In the genomic region with DNA sequence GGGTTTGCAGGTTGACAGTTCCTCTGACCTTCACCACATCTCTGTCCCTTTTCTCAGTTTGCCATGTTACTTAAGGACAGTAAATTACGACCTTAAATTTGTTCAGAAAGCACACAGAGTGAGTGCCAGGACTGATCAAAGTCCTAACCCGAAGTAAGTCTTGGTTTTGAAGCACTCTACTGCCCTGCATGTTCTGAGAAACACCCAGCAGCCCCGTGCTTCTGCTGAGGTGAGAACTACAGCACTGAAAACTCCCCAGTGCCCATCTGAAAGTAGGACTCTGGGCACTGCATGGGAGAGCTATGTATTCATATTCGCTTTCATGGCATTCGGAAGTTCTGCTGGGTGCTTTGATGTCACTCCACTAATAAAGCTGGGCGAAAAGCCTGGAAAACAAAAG, we compare ENCODE assay signal across 9 mouse cellular contexts. TPM values are rescaled to one million over a fixed set of nuclear protein-coding genes. Genes with fewer than 3 reads are reported as not detected.
DNase-seq lines count a peak whose midpoint lies in the region; ATAC-seq lines count a peak whose summit lies in the region.
"Had no signal": no experiment of that assay in that cellular context is flagged by ENCODE, and none has a peak within 500 bp of the region (broad histone marks: within the 10 kb centered on the region; RNA-seq: fewer than 3 reads in every experiment).

No protein-coding gene starts in this region.

- peak overlapping the region; percentile 4; the same call in 1 of the 2 replicates for H3K27ac ChIP-seq in heart, embryonic 15.5 days
- H3K27ac ChIP-seq in embryonic facial prominence, embryonic 12.5 days = no peak overlapping the region
- H3K27ac ChIP-seq in midbrain, embryonic 10.5 days (replicated peaks) = no peak overlapping the region

- H3K9me3 ChIP-seq in heart, embryonic 15.5 days (replicated peaks) = no peaks in the 10 kb centered on the region
- no peaks in the 10 kb centered on the region for H3K9me3 ChIP-seq in embryonic facial prominence, embryonic 12.5 days
- H3K9me3 ChIP-seq in midbrain, embryonic 10.5 days (replicated peaks) = no peaks in the 10 kb centered on the region
- H3K9me3 ChIP-seq: megakaryocyte, embryonic 14.5 days had no signal

- H3K4me3 ChIP-seq in heart, embryonic 15.5 days = no peak overlapping the region
- peak overlapping the region; percentile 14; the same call in 1 of the 2 replicates for H3K4me3 ChIP-seq in embryonic facial prominence, embryonic 12.5 days
- peak overlapping the region; percentile 98 for H3K4me3 ChIP-seq in midbrain, embryonic 10.5 days
- H3K4me3 ChIP-seq: megakaryocyte, embryonic 14.5 days had no signal

- 48% methylated on average over 6 of the region's 6 CpGs for WGBS in heart, embryonic 15.5 days
- WGBS in embryonic facial prominence, embryonic 12.5 days = 54% methylated on average over 6 of the region's 6 CpGs
- 54% methylated on average over 6 of the region's 6 CpGs for WGBS in midbrain, embryonic 10.5 days

- H3K9ac ChIP-seq in heart, embryonic 15.5 days = no peak overlapping the region
- H3K9ac ChIP-seq in embryonic facial prominence, embryonic 12.5 days = peak overlapping the region; percentile 5; the same call in 1 of the 2 replicates

- no peaks in the 10 kb centered on the region for H3K36me3 ChIP-seq in heart, embryonic 15.5 days
- no peaks in the 10 kb centered on the region for H3K36me3 ChIP-seq in embryonic facial prominence, embryonic 12.5 days
- peaks cover 13% of the 10 kb centered on the region; the same call in 1 of the 2 replicates for H3K36me3 ChIP-seq in midbrain, embryonic 10.5 days

- no peak for ATAC-seq in heart, embryonic 15.5 days (replicated peaks; ENCODE audit: insufficient number of reproducible peaks, insufficient read depth, low FRiP score, low read depth)
- no peak for ATAC-seq in embryonic facial prominence, embryonic 12.5 days (ENCODE audit: insufficient number of reproducible peaks, insufficient read depth, low FRiP score, low TSS enrichment)

- H3K4me1 ChIP-seq in heart, embryonic 15.5 days (replicated peaks) = peaks cover 40% of the 10 kb centered on the region
- peaks cover 42% of the 10 kb centered on the region for H3K4me1 ChIP-seq in embryonic facial prominence, embryonic 12.5 days
- H3K4me1 ChIP-seq in midbrain, embryonic 10.5 days = peaks cover 67% of the 10 kb centered on the region

- DNase-seq in heart, adult 18-20 months = no peak
- peak; percentile 48 for DNase-seq in kidney, adult 18-20 months
- DNase-seq in midbrain, embryonic 10.5 days (ENCODE audit: low spot score) = no peak
- DNase-seq in ovary, adult 18-20 months (ENCODE audit: low spot score) = no peak
- no peak for DNase-seq in layer of hippocampus, postnatal 25 days (ENCODE audit: extremely low spot score in 1 of 2, low spot score in 1 of 2)
- no peak for DNase-seq in left cerebral cortex, adult 9 months (ENCODE audit: low spot score in 2 of 2)

- peak overlapping the region; percentile 28; the same call in 1 of the 2 replicates for H3K4me2 ChIP-seq in heart, embryonic 15.5 days
- peak overlapping the region; percentile 38 for H3K4me2 ChIP-seq in embryonic facial prominence, embryonic 12.5 days (replicated peaks)

- no peaks in the 10 kb centered on the region for H3K27me3 ChIP-seq in heart, embryonic 15.5 days
- H3K27me3 ChIP-seq in embryonic facial prominence, embryonic 12.5 days = no peaks in the 10 kb centered on the region
- no peaks in the 10 kb centered on the region for H3K27me3 ChIP-seq in midbrain, embryonic 10.5 days (ENCODE audit: low read depth, poor library complexity, severe bottlenecking)

RNA-seq across cellular contexts. Expression of a gene that starts 6.0 kb away (rescaled TPM):
- 33.3 and 39.8 TPM in 2 replicates for polyA plus RNA-seq in heart, embryonic 15.5 days (2015; fragmentation: Nextera tagmentation; extraction: Ambion mirVana)
- 10 to 100 TPM; 45.9 to 50.0 TPM for total RNA-seq in heart, adult 18-20 months (2021)
- polyA plus RNA-seq in embryonic facial prominence, embryonic 12.5 days (2016; fragmentation: Nextera tagmentation; extraction: Ambion mirVana) = 134 and 141 TPM in 2 replicates
- polyA plus RNA-seq in midbrain, embryonic 10.5 days (2016; fragmentation: Nextera tagmentation; extraction: Ambion mirVana) = 76.6 and 97.3 TPM in 2 replicates
- 10 to 100 TPM; 60.1 to 70.2 TPM for total RNA-seq in layer of hippocampus, postnatal 25 days (2021)
